Mouse (Mus musculus): ENCODE measurements around the gene Coro1c.

Gene Coro1c

GRCm38 (mm10) chr5:113929950-113930647, 21.5 kb upstream of the Coro1c start:
- no peak for ATAC-seq (ENCODE audit: insufficient number of reproducible peaks, low FRiP score, low TSS enrichment)

- no peak for ATAC-seq (ENCODE audit: insufficient number of reproducible peaks, low FRiP score, low TSS enrichment)
Observed at GRCm38 (mm10) chr5:113929526-113929925, 21.0 kb upstream of the Coro1c start.

GRCm38 (mm10) chr5:113924608-113925007, 16.1 kb upstream of the Coro1c start:
- ATAC-seq (ENCODE audit: insufficient number of reproducible peaks, low FRiP score, low TSS enrichment) = no peak

- ATAC-seq (ENCODE audit: insufficient number of reproducible peaks, low FRiP score, low TSS enrichment) = peak; percentile 61; the same call in 1 of the 2 replicates
Observed at GRCm38 (mm10) chr5:113921310-113922166, 13.0 kb upstream of the Coro1c start.

GRCm38 (mm10) chr5:113919060-113919459, 10.5 kb upstream of the Coro1c start:
- no peak for ATAC-seq (ENCODE audit: insufficient number of reproducible peaks, low FRiP score, low TSS enrichment)

- no peak for ATAC-seq (ENCODE audit: insufficient number of reproducible peaks, low FRiP score, low TSS enrichment)
Observed at GRCm38 (mm10) chr5:113918654-113919053, 10.1 kb upstream of the Coro1c start.

GRCm38 (mm10) chr5:113910705-113911104, 2.1 kb upstream of the Coro1c start:
- no peak for ATAC-seq (ENCODE audit: insufficient number of reproducible peaks, low FRiP score, low TSS enrichment)

GRCm38 (mm10) chr5:113910065-113910701, 1.6 kb upstream of the Coro1c start:
- ATAC-seq (ENCODE audit: insufficient number of reproducible peaks, low FRiP score, low TSS enrichment) = no peak

GRCm38 (mm10) chr5:113907786-113908567, 581 bp downstream of the Coro1c start:
- peak; percentile 57 for ATAC-seq (ENCODE audit: insufficient number of reproducible peaks, low FRiP score, low TSS enrichment)

GRCm38 (mm10) chr5:113906958-113907735, 1.4 kb downstream of the Coro1c start:
- ATAC-seq (ENCODE audit: insufficient number of reproducible peaks, low FRiP score, low TSS enrichment) = no peak

- ATAC-seq (ENCODE audit: insufficient number of reproducible peaks, low FRiP score, low TSS enrichment) = no peak
Observed at GRCm38 (mm10) chr5:113904987-113905386, 3.6 kb downstream of the Coro1c start.

- no peak for ATAC-seq (ENCODE audit: insufficient number of reproducible peaks, low FRiP score, low TSS enrichment)
Observed at GRCm38 (mm10) chr5:113902983-113903382, 5.6 kb downstream of the Coro1c start.

GRCm38 (mm10) chr5:113902017-113902416, 6.5 kb downstream of the Coro1c start:
- ATAC-seq (ENCODE audit: insufficient number of reproducible peaks, low FRiP score, low TSS enrichment) = no peak

GRCm38 (mm10) chr5:113901074-113901571, 7.4 kb downstream of the Coro1c start:
- ATAC-seq (ENCODE audit: insufficient number of reproducible peaks, low FRiP score, low TSS enrichment) = no peak

GRCm38 (mm10) chr5:113899543-113899942, 9.0 kb downstream of the Coro1c start:
- ATAC-seq (ENCODE audit: insufficient number of reproducible peaks, low FRiP score, low TSS enrichment) = no peak

GRCm38 (mm10) chr5:113892005-113892404, 16.6 kb downstream of the Coro1c start:
- ATAC-seq (ENCODE audit: insufficient number of reproducible peaks, low FRiP score, low TSS enrichment) = no peak

GRCm38 (mm10) chr5:113890874-113891273, 17.7 kb downstream of the Coro1c start:
- no peak for ATAC-seq (ENCODE audit: insufficient number of reproducible peaks, low FRiP score, low TSS enrichment)

- no peak for ATAC-seq (ENCODE audit: insufficient number of reproducible peaks, low FRiP score, low TSS enrichment)
Observed at GRCm38 (mm10) chr5:113889912-113890311, 18.6 kb downstream of the Coro1c start.

- no peak for ATAC-seq (ENCODE audit: insufficient number of reproducible peaks, low FRiP score, low TSS enrichment)
Observed at GRCm38 (mm10) chr5:113889181-113889906, 19.2 kb downstream of the Coro1c start.
